Mouse (Mus musculus) heart, embryonic 11.5 days (tissue): ENCODE results near the gene Fzd7. TPM values are rescaled to one million over a fixed set of nuclear protein-coding genes. Genes with fewer than 3 reads are reported as not detected.

Experiments
- ATAC-seq: fragments of 200-750 bp; cut with Nextera tagmentation; replicated peaks from 2 replicates; pipeline ENCODE4 v1.8.0; 2017; ENCODE audit warnings: moderate library complexity; ENCODE audit not compliant: insufficient number of reproducible peaks, low FRiP score, low TSS enrichment
- H3K27ac ChIP-seq: fragments of 300-500 bp; sonication (generic); 2 replicates; pipeline ENCODE4 v1.5.1; 2014; ENCODE audit warnings: mild to moderate bottlenecking, low read depth, low read length
- H3K27me3 ChIP-seq: fragments of 300-500 bp; sonication (generic); 2 replicates; pipeline ENCODE4 v1.6.1; 2014; ENCODE audit warnings: mild to moderate bottlenecking, low read length, mixed read lengths; ENCODE audit not compliant: control insufficient read depth, insufficient read depth
- H3K36me3 ChIP-seq: fragments of 300-500 bp; sonication (generic); 2 replicates; pipeline ENCODE4 v1.6.1; 2014; ENCODE audit warnings: mild to moderate bottlenecking, low read length, moderate library complexity, mixed read lengths; ENCODE audit not compliant: control insufficient read depth, insufficient read depth
- H3K4me1 ChIP-seq: fragments of 300-500 bp; sonication (generic); 2 replicates; pipeline ENCODE4 v1.6.1; 2014; ENCODE audit warnings: low read length; ENCODE audit not compliant: control insufficient read depth, insufficient read depth
- H3K4me2 ChIP-seq: fragments of 300-500 bp; sonication (generic); 2 replicates; pipeline ENCODE4 v1.6.1; 2014; ENCODE audit warnings: mild to moderate bottlenecking, moderate library complexity
- H3K4me3 ChIP-seq: fragments of 300-500 bp; sonication (generic); 2 replicates; pipeline ENCODE4 v1.5.1; 2014; ENCODE audit warnings: low read depth, low read length
- H3K9ac ChIP-seq: fragments of 300-500 bp; sonication (generic); 2 replicates; pipeline ENCODE4 v1.6.1; 2014; ENCODE audit warnings: mild to moderate bottlenecking, low read depth, low read length, moderate library complexity
- H3K9me3 ChIP-seq: fragments of 300-500 bp; sonication (generic); replicated peaks from 2 replicates; pipeline ENCODE4 v1.6.1; 2016; ENCODE audit warnings: low read length; ENCODE audit not compliant: control insufficient read depth
- WGBS: fragments of 180-500 bp; shearing (Covaris S2); extraction: QIAGEN DNeasy Blood & Tissue Kit; methylation state at CpG from one replicate; pipeline ENCODE4 v1.1.7; 2014; ENCODE audit not compliant: insufficient replicate concordance; 5-methylcytosine and 5-hydroxymethylcytosine counted together
- polyA plus RNA-seq: library from polyadenylated mRNA; unstranded; fragments of >200 nt; fragmentation: Nextera tagmentation; extraction: Ambion mirVana; gene quantifications from 2 replicates; pipeline ENCODE4 v1.2.1, GENCODE M21; 2014

Fzd7 gene
- polyA plus RNA-seq, 1 experiment from 2014 or later: 6.0 TPM

DNA sequence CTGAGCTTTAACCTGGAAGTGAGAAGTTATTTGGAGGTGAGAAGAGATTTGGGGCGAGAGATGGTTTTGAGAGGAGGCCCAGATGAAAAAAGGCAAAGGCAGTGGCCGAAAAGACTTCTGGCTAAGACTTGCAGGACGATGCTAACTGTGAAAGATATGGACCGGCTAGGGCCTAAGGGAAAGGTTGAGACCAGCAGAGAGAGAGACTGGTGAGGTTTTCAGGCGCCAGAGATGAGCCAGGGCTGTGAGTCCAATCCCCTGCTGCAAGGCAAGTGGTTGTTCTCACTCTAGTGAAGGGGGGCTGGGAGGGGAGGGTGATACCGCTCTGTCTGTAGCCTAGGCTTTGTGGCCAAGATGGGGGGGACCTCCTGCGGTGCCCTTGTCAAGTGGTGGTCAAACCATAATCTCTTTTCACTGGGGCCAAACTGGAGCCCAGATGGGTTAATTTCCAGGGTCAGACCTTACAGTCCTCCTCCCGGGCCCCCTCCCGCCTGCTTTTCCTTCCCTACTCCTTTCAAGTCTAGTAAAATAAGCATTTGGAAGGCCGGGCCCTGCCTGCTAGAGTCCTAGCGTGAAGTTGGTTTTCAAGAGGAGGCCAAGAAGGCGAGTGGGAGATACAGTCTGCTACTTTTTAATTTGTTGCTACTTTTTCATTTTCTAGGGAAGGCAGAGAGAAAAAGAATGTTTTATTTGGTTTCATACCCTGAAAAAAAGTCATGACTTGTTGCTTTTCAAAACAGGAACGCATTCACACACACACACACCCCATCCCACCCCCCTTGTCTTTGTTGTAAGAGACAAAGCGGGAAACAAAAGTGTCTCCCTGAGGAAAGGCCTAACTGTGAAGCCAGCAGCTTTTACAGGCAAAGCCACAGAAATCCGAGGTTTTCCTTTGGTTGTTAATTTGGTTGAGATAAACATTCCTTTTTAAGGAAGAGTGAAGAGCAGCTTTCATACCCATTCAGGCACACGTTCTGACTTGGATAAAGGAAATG is 2.9 kb downstream of the Fzd7 start:
- Histone ChIP-seq H3K36me3 (no peaks in the 10 kb centered on the region; the same call in 1 of the 2 replicates), H3K9ac (peak overlapping the region; percentile 71), H3K4me3 (peak overlapping the region; percentile 76), H3K9me3 (no peaks in the 10 kb centered on the region), H3K4me2 (peak overlapping the region; percentile 80), H3K27me3 (peaks cover 14% of the 10 kb centered on the region), H3K4me1 (peaks cover 31% of the 10 kb centered on the region), H3K27ac (0 out of 2 replicates have a peak overlapping the region, but pooled peaks have one; percentile 42)
- ATAC-seq: no peak
- WGBS: 21% methylated on average over 16 of the region's 16 CpGs

DNA sequence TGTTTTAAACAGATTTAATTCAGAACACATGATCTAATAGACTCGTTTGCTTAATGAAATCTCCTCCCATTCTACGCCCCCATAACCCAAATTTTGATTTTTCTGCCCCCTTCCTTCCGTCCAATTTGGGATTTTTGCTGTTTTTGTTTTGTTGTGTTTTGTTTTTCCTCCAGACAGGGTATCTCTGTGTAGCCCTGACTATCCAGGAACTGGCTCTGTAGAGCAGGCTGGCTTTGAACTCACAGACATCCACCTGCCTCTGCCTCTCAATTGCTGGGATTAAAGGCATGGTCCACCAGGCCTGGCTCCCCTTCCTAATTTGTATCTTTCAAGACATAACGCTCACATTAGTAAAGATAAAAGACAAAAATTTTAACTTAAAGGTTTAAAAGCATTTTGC is 3.6 kb downstream of the Fzd7 start:
- H3K36me3 ChIP-seq: no peaks in the 10 kb centered on the region; the same call in 1 of the 2 replicates
- H3K4me2 ChIP-seq: peak overlapping the region; percentile 80
- H3K9me3 ChIP-seq: no peaks in the 10 kb centered on the region
- no peak overlapping the region for H3K9ac ChIP-seq
- H3K4me1 ChIP-seq: peaks cover 31% of the 10 kb centered on the region
- ATAC-seq: no peak
- H3K27ac ChIP-seq: no peak overlapping the region
- H3K27me3 ChIP-seq: peaks cover 14% of the 10 kb centered on the region
- H3K4me3 ChIP-seq: peak overlapping the region; percentile 76
- 52% methylated on average over 4 of the region's 4 CpGs for WGBS

GRCm38 (mm10) chr1:59487651-59488051 is 5.4 kb downstream of the Fzd7 start:
- Histone ChIP-seq H3K4me3 (peak overlapping the region; percentile 20; the same call in 1 of the 2 replicates), H3K9me3 (no peaks in the 10 kb centered on the region), H3K27ac (peak overlapping the region; percentile 59), H3K4me1 (peaks cover 31% of the 10 kb centered on the region), H3K9ac (0 out of 2 replicates have a peak overlapping the region, but pooled peaks have one; percentile 35), H3K27me3 (peaks cover 16% of the 10 kb centered on the region), H3K36me3 (no peaks in the 10 kb centered on the region; the same call in 1 of the 2 replicates), H3K4me2 (peak overlapping the region; percentile 60)
- WGBS: 6% methylated on average over 10 of the region's 10 CpGs
- ATAC-seq: no peak

DNA sequence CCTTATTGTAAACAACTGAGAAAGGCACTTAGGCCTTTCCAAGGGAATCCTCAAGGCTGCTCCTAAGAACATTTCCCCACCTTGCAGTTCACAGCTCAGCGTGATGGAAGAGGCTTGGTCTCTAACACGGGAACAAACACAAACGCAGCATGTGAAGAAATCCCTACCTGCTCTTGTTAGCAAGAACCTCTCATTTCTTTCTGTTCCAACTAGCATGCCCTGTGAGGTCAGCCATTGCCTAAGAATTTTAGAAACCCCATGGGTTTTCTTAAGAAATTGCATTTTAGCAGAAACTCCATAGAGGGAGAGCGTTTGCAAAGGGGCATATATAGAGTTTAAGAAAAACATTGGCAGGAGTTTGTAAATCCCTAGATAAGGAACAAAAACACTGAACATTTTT is 6.3 kb downstream of the Fzd7 start:
- Histone ChIP-seq H3K4me2 (no peak overlapping the region; the same call in 1 of the 2 replicates), H3K36me3 (no peaks in the 10 kb centered on the region; the same call in 1 of the 2 replicates), H3K27me3 (peaks cover 14% of the 10 kb centered on the region), H3K9me3 (no peaks in the 10 kb centered on the region), H3K4me1 (peaks cover 25% of the 10 kb centered on the region), H3K27ac (no peak overlapping the region), H3K4me3 (no peak overlapping the region), H3K9ac (no peak overlapping the region)
- ATAC-seq: no peak
- 38% methylated on average over 4 of the region's 4 CpGs for WGBS

DNA sequence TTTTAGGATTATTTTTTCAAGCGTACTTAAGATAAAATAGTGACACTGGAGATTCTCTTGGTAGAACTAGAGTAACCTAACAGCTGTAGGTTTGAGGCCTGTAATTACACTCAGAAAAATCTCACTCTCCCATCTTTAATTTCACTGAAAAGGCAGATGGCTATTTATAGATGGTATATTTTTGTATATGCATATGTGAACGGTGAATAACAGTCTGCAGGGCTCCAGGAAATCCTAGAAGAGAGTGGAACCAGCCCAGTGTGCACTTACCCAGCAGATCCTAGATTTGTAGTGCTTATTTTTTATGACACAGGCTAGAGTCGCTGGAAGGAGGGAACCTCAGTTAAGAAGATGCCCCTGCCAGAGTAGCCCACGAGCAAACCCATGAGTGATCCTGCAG is 6.8 kb downstream of the Fzd7 start:
- Histone ChIP-seq H3K27ac (no peak overlapping the region), H3K4me3 (no peak overlapping the region), H3K9me3 (no peaks in the 10 kb centered on the region), H3K36me3 (no peaks in the 10 kb centered on the region; the same call in 1 of the 2 replicates), H3K4me1 (peaks cover 20% of the 10 kb centered on the region), H3K4me2 (no peak overlapping the region), H3K27me3 (peaks cover 9% of the 10 kb centered on the region), H3K9ac (no peak overlapping the region)
- 36% methylated on average over 4 of the region's 4 CpGs for WGBS
- ATAC-seq: no peak

DNA sequence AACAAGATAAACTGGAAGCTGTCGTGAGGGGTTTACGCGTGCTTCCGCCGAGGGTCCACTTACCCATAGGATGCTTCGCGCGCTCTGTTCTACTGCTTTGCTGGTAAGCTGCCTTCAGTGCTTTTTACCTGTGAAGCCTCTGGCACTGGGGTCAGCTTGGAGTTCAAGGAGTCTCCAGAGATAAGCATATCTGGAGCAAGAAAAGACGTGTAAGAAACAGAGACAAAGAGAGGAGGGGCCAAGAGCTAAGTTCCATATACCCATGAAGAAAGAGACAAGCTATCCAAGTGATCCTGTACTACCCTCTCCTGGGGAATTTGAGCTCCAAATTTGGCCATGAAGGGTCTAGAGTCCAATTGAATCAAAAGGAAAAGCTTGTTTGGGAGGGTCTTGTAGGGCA is 9.3 kb downstream of the Fzd7 start:
- Histone ChIP-seq H3K27ac (no peak overlapping the region), H3K27me3 (peaks cover 3% of the 10 kb centered on the region; the same call in 1 of the 2 replicates)

DNA sequence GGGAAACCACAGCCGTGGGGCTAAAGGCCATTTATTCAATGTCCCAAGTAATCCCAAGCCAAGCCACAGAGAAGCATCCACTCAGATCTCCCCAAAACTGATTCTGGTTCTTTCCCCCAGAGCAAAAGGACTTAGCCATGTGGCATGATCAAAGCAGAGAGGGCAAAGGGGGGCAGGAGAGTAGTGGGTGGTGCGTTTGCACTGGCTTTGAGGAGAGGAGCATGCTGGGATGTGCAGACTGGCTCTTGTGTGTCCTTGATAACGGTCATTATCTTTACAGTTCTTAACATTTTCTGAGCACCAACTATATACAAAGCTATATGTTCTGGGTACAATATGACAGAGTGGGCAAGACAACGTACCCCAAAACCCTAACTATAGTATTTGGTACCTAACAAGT is 10.2 kb downstream of the Fzd7 start:
- no peak overlapping the region for H3K27ac ChIP-seq
- no peak for ATAC-seq

More for the DNA sequence above, 9.3 kb downstream of the Fzd7 start:
- Histone ChIP-seq H3K4me1 (peaks cover 14% of the 10 kb centered on the region), H3K9me3 (no peaks in the 10 kb centered on the region), H3K36me3 (no peaks in the 10 kb centered on the region), H3K4me2 (no peak overlapping the region), H3K4me3 (no peak overlapping the region), H3K9ac (no peak overlapping the region)
- ATAC-seq: no peak
- 56% methylated on average over 9 of the region's 9 CpGs for WGBS

DNA sequence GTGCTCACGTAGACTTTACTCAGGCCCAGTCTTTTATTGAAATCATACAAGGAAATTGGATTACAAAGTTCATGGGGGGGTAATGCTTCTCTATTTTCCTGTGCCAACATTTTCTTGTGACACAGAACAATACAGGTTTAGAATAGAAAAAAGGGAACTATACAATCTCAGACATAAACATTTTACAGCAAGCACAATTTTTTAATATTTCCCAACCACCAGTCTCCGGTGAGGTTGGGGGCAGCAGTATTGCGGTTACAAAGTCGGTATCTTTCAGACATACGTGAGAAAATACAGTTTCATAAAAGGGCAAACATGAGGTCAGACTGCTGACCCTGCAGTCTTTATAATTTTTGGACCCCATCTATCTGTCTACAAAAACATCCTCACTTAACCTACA is 13.7 kb downstream of the Fzd7 start:
- Histone ChIP-seq H3K4me2 (no peak overlapping the region), H3K4me3 (no peak overlapping the region), H3K36me3 (no peaks in the 10 kb centered on the region), H3K9ac (no peak overlapping the region), H3K27ac (no peak overlapping the region), H3K9me3 (no peaks in the 10 kb centered on the region), H3K4me1 (no peaks in the 10 kb centered on the region), H3K27me3 (peaks cover 6% of the 10 kb centered on the region)
- WGBS: 87% methylated on average over 5 of the region's 5 CpGs
- ATAC-seq: no peak

More for the DNA sequence above, 10.2 kb downstream of the Fzd7 start:
- no peak overlapping the region for H3K9ac ChIP-seq
- H3K9me3 ChIP-seq: no peaks in the 10 kb centered on the region
- WGBS: 64% methylated on average over 4 of the region's 4 CpGs
- H3K36me3 ChIP-seq: no peaks in the 10 kb centered on the region
- H3K27me3 ChIP-seq: peaks cover 3% of the 10 kb centered on the region; the same call in 1 of the 2 replicates
- H3K4me2 ChIP-seq: no peak overlapping the region
- H3K4me3 ChIP-seq: no peak overlapping the region
- peaks cover 13% of the 10 kb centered on the region for H3K4me1 ChIP-seq
